Mouse (Mus musculus) CH12.LX (cell line): ENCODE measurements around the gene Fgf23.

Source experiments
- CHD2 ChIP-seq: IDR thresholded peaks from 2 replicates; pipeline ENCODE4 v1.6.1; 2011; ENCODE audit warnings: low read length, improper control_type of control experiment
- CTCF ChIP-seq, 2 experiments: IDR thresholded peaks in 1 of 2; conservative IDR thresholded peaks in 1 of 2; 2 replicates each; pipeline ENCODE4 v1.5.1; 2011 to 2012; ENCODE audit warnings: low read depth in 2 of 2, low read length in 2 of 2, improper control_type of control experiment in 1 of 2, inconsistent platforms in 1 of 2, mild to moderate bottlenecking in 1 of 2, moderate library complexity in 1 of 2
- EP300 ChIP-seq: IDR thresholded peaks from 2 replicates; pipeline ENCODE4 v1.6.1; 2011; ENCODE audit warnings: low read length, improper control_type of control experiment
- KAT2A ChIP-seq: IDR thresholded peaks from 2 replicates; pipeline ENCODE4 v1.6.1; 2012; ENCODE audit warnings: low read length, improper control_type of control experiment, inconsistent platforms; ENCODE audit not compliant: insufficient replicate concordance
- MAZ ChIP-seq: IDR thresholded peaks from 2 replicates; pipeline ENCODE4 v1.6.1; 2012; ENCODE audit warnings: low read depth, mild to moderate bottlenecking, inconsistent platforms, low read length, improper control_type of control experiment, moderate library complexity
- RCOR1 ChIP-seq: conservative IDR thresholded peaks from 2 replicates; pipeline ENCODE4 v1.6.1; 2012; ENCODE audit warnings: low read depth, mild to moderate bottlenecking, inconsistent platforms, low read length, improper control_type of control experiment
- SIN3A ChIP-seq: IDR thresholded peaks from 2 replicates; pipeline ENCODE4 v1.6.1; 2012; ENCODE audit warnings: low read length, improper control_type of control experiment, inconsistent platforms
- TBP ChIP-seq: conservative IDR thresholded peaks from 2 replicates; pipeline ENCODE4 v1.6.1; 2011; ENCODE audit warnings: low read depth, low read length, improper control_type of control experiment

DNA sequence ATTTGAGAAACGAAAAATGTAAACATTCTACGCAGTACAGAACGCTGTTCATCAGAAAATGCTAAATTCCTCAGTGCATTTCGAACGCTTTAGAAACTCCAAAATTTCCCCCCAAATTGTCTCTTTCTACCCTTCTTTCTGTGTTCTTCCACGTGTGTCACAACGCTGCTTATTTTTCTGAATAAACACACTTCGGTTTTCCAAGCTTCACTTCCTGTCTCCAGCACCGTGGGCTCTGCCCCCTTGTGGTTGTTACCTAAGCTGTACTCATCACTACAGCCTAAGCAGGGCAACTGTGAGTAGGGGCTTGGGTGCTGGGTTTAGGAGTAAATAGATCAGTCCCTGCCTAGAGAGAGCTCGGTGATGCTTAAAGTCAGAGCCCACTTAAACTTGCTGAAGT is 37.9 kb upstream of the Fgf23 start:
- TF ChIP-seq KAT2A (no peak), CTCF (conservative IDR thresholded peaks at IDR 0.05 in 1 of 2, IDR thresholded peaks at IDR 0.05 in 1 of 2; ENCODE audit: low read depth in 2 of 2, low read length in 2 of 2) (peak in 1 of 2 experiments; percentile 89; a peak in 3 of 4 replicates), RCOR1 (no peak), SIN3A (peak; percentile 87), TBP (peak; percentile 60; the same call in 1 of the 2 replicates), EP300 (no peak), CHD2 (0 out of 2 replicates have a peak, but pooled peaks have one; percentile 12), MAZ (no peak)
